Mouse (Mus musculus) thymus, adult 2 months (tissue): ENCODE measurements around the gene Ddx19a.

Source experiments
- CTCF ChIP-seq: fragments of 200-500 bp; IDR thresholded peaks from 2 replicates; pipeline ENCODE4 v1.5.1; 2012; ENCODE audit warnings: mild to moderate bottlenecking, control low read depth, low read length, moderate library complexity, borderline replicate concordance; ENCODE audit not compliant: control insufficient read depth, poor library complexity, insufficient read depth; ENCODE audit errors: extremely low read depth
- POLR2A ChIP-seq: fragments of 200-500 bp; IDR thresholded peaks from 2 replicates; pipeline ENCODE4 v1.6.1; 2012; ENCODE audit warnings: mild to moderate bottlenecking, low read length, control low read depth, moderate library complexity; ENCODE audit not compliant: control insufficient read depth, poor library complexity, insufficient read depth; ENCODE audit errors: extremely low read depth

DNA sequence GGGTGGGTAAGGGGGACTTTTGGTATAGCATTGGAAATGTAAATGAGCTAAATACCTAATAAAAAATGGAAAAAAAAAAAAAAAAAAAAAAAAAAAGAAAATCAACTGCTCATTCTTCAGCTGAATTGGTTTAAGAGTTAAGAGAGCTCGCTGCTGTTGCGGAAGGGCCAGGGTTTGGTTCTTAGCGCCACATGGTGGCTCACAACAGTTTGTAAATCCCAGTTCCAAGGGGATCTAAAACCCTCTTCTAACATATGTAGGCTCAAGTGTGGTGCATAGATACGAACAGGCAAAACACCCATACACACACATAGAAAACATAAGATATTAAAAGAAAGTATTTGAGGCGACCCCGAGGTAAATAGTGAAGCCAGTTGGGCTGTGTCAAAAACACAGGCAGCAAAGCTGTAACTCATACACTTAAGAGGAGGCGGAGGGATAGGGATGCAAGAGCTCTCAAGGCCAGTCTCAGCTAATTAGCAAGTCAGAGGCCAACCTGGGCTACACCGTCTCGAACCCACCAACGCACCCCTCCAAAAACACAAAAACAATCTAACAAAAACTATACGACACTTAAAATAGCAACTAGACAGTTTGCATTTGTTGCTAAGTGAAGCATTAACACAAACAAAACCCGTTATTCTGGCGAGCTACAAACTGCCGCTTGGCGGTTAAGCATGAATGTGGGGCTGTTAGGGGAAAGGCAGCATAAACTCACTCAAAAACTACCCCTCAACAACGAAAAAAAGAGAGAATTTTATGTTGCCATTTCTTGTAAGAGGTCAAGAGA lies 764 bp downstream of the Ddx19a start:
- TF ChIP-seq POLR2A (no peak), CTCF (no peak)
